Mouse (Mus musculus) neural tube, embryonic 14.5 days (tissue): Measurements from ENCODE around the gene Pls1. TPM values are rescaled to one million over a fixed set of nuclear protein-coding genes. Genes with fewer than 3 reads are reported as not detected.

Experiments
- ATAC-seq: fragments of 200-750 bp; cut with Nextera tagmentation; 2 replicates; pipeline ENCODE4 v1.8.0; 2017; ENCODE audit warnings: low read depth, mild to moderate bottlenecking, moderate TSS enrichment, moderate library complexity
- H3K27ac ChIP-seq: fragments of 300-500 bp; sonication (generic); 2 replicates; pipeline ENCODE4 v1.5.1; 2014; ENCODE audit warnings: low read depth, mild to moderate bottlenecking, control low read depth, low read length, moderate library complexity, mixed read lengths
- H3K27me3 ChIP-seq: fragments of 300-500 bp; sonication (generic); 2 replicates; pipeline ENCODE4 v1.6.1; 2014; ENCODE audit warnings: low read length; ENCODE audit not compliant: control insufficient read depth, insufficient read depth
- H3K36me3 ChIP-seq: fragments of 300-500 bp; sonication (generic); 2 replicates; pipeline ENCODE4 v1.6.1; 2014; ENCODE audit warnings: low read length, mixed read lengths; ENCODE audit not compliant: control insufficient read depth, insufficient read depth
- H3K4me1 ChIP-seq: fragments of 300-500 bp; sonication (generic); 2 replicates; pipeline ENCODE4 v1.6.1; 2014; ENCODE audit warnings: low read length; ENCODE audit not compliant: control insufficient read depth, insufficient read depth
- H3K4me2 ChIP-seq: fragments of 300-500 bp; sonication (generic); 2 replicates; pipeline ENCODE4 v1.6.1; 2014; ENCODE audit warnings: mild to moderate bottlenecking, low read depth, low read length, control low read depth
- H3K4me3 ChIP-seq: fragments of 300-500 bp; sonication (generic); 2 replicates; pipeline ENCODE4 v1.5.1; 2014; ENCODE audit warnings: low read depth, low read length, control low read depth, mixed read lengths
- H3K9ac ChIP-seq: fragments of 300-500 bp; sonication (generic); replicated peaks from 2 replicates; pipeline ENCODE4 v1.6.1; 2014; ENCODE audit warnings: low read depth, mild to moderate bottlenecking, control low read depth, low read length, mixed read lengths
- H3K9me3 ChIP-seq: fragments of 300-500 bp; sonication (generic); 2 replicates; pipeline ENCODE4 v1.6.1; 2016; ENCODE audit warnings: low read length; ENCODE audit not compliant: control insufficient read depth
- WGBS: fragments of 180-500 bp; shearing (Covaris S2); extraction: QIAGEN DNeasy Blood & Tissue Kit; methylation state at CpG from one replicate; pipeline ENCODE4 v1.1.7; 2014; 5-methylcytosine and 5-hydroxymethylcytosine counted together
- polyA plus RNA-seq: library from polyadenylated mRNA; unstranded; fragments of >200 nt; fragmentation: Nextera tagmentation; extraction: Ambion mirVana; gene quantifications from 2 replicates; pipeline ENCODE4 v1.2.1, GENCODE M21; 2014

Gene Pls1
- polyA plus RNA-seq, 1 experiment from 2014 or later: 1.3 TPM

DNA sequence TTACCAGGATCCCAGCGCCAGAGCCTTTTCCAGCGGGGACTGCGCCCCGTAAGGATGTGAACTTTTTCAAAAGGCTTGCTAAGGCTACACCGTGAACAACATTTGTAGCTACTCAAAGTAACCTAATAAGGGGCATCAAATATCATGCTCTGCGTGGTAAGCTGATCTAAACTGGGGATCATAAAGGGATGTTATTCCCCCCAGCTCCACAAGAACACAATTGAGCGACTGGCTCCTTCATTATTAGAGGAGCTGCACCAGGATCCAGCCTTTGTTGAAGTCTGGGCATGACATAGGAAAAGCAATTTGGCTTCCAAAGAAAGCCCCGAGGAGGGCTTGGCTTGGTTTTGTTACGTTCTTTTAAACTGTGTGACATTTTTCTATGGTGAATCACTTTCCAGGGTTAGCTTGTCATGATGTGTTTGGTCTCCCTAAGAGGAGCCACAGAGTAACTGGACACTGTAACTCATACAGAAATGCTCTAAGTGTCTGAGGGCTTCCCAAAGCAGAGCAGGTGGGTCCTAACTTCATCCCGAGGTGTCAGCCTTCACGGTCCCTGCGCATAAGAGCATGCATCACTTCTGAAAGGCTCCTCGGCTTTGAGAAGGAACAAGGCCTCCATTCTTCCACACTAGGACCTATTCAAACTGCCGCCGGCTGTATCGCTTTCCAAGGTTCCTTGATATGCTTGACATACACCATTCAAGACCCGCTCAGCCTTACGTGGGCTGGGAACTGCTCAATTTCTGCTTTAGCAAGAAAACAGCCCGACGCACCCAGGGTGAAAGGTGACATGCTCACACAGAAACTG lies 31.2 kb downstream of the Pls1 start:
- no peak; the same call in 1 of the 2 replicates for ATAC-seq
- H3K4me2 ChIP-seq: no peak overlapping the region
- H3K36me3 ChIP-seq: no peaks in the 10 kb centered on the region
- H3K4me3 ChIP-seq: no peak overlapping the region
- no peak overlapping the region for H3K27ac ChIP-seq
- WGBS: 26% methylated on average over 20 of the region's 20 CpGs
- no peaks in the 10 kb centered on the region for H3K9me3 ChIP-seq
- H3K9ac ChIP-seq: no peak overlapping the region
- H3K27me3 ChIP-seq: no peaks in the 10 kb centered on the region
- no peaks in the 10 kb centered on the region for H3K4me1 ChIP-seq

DNA sequence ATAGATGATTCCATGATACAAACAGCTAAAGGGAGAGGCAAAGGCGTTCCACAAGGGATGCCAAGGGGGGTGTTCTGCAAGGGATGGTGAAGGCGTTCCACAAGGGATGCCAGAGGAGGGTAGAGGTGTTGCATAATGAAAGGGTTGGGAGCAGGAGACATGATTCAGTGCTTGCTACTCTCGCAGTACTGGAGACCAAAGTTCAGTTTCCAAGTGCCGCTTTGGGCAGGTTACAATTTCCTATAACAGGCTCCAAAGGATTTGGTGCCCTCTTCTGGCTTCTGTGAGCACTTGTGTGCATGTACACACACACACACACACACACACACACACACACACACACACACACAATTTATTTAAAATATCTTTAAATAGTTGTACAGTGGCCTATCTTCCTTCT lies 33.3 kb downstream of the Pls1 start:
- ATAC-seq: no peak
- 97% methylated on average over 4 of the region's 4 CpGs for WGBS
- H3K9me3 ChIP-seq: no peaks in the 10 kb centered on the region

DNA sequence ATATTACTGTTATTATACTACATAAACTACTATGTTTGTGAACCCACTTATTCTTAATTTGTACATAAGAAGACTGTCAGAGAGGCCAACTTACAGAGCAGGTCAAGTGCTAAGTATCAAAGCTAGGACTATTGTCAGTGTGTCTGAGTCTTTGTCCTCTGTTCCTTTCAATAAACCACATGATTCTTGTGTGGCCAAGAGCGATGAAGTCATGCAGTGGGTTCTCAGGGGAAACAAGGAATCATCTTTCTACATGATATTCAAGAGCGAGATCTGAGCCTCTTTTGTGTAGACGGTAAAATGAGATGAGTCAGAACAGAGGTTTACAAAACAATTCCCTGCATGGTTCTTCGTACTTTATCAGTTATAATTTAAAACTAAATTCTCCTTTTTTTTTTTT lies 35.5 kb downstream of the Pls1 start:
- H3K27me3 ChIP-seq: no peaks in the 10 kb centered on the region
- WGBS: 78% methylated on average over 4 of the region's 4 CpGs
- no peak overlapping the region for H3K4me2 ChIP-seq
- no peak overlapping the region for H3K9ac ChIP-seq
- H3K9me3 ChIP-seq: no peaks in the 10 kb centered on the region
- no peak overlapping the region for H3K27ac ChIP-seq
- no peaks in the 10 kb centered on the region for H3K4me1 ChIP-seq
- H3K4me3 ChIP-seq: no peak overlapping the region
- no peaks in the 10 kb centered on the region for H3K36me3 ChIP-seq
- ATAC-seq: no peak

More for the DNA sequence above, 33.3 kb downstream of the Pls1 start:
- Histone ChIP-seq H3K4me3 (no peak overlapping the region), H3K4me2 (no peak overlapping the region), H3K36me3 (no peaks in the 10 kb centered on the region), H3K27ac (no peak overlapping the region), H3K4me1 (no peaks in the 10 kb centered on the region), H3K9ac (no peak overlapping the region), H3K27me3 (no peaks in the 10 kb centered on the region)

- H3K9ac ChIP-seq: no peak overlapping the region
- no peak for ATAC-seq
- WGBS: 79% methylated on average over 12 of the region's 12 CpGs
- H3K27me3 ChIP-seq: no peaks in the 10 kb centered on the region
- no peak overlapping the region for H3K4me3 ChIP-seq
- no peaks in the 10 kb centered on the region for H3K36me3 ChIP-seq
- H3K9me3 ChIP-seq: no peaks in the 10 kb centered on the region
- H3K4me1 ChIP-seq: no peaks in the 10 kb centered on the region
- H3K4me2 ChIP-seq: no peak overlapping the region
- no peak overlapping the region for H3K27ac ChIP-seq
These were observed 39.7 kb downstream of the Pls1 start for GRCm38 (mm10) chr9:95805449-95805848.

- no peak overlapping the region for H3K9ac ChIP-seq
- no peak for ATAC-seq
- H3K9me3 ChIP-seq: no peaks in the 10 kb centered on the region
- H3K4me2 ChIP-seq: no peak overlapping the region
- H3K27ac ChIP-seq: no peak overlapping the region
- H3K4me3 ChIP-seq: no peak overlapping the region
- no peaks in the 10 kb centered on the region for H3K36me3 ChIP-seq
- WGBS: 95% methylated on average over 3 of the region's 3 CpGs
- H3K4me1 ChIP-seq: no peaks in the 10 kb centered on the region
- H3K27me3 ChIP-seq: no peaks in the 10 kb centered on the region
These were observed 41.3 kb downstream of the Pls1 start for GRCm38 (mm10) chr9:95803783-95804182.

DNA sequence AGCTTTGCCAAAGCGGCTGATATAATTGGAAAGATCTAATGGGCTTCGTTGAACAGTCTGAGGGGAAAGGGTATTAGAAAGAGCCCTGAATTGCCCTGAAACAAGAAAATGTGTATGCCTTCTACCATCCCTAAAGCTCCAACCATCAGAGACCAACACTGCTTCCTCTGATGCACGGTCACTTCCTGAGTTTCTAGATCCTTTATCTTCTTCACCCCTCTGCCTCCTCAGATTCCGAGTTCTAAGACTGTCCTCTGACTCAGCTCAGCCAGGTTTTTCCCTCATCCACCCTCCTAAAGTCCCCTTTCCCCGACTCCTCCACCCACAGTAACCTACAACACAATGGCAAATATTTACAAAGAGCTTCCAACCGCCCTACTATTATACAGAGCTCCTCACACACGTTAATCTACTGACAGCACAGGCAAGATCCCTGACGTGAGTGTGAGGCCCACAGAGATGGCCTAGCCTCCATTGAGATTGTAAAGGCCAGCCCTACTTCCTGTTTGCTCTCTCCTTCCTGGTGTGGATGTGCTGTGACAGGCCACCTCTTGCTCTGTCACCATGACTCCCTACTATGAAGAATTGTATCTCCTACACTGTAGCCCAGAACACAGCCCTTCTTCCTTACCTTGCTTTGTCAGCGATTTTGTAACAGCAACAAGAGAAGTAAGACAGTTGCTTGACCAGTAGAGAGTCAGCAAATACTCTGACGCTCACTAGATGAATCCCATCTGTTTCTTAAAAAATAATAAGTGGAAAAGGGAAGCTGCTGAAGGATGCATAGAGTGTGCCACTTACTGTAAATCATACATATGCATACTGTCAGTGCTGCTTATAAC lies 43.3 kb downstream of the Pls1 start:
- Histone ChIP-seq H3K4me3 (no peak overlapping the region), H3K9me3 (no peaks in the 10 kb centered on the region), H3K36me3 (no peaks in the 10 kb centered on the region), H3K27ac (no peak overlapping the region), H3K4me2 (no peak overlapping the region), H3K4me1 (no peaks in the 10 kb centered on the region), H3K27me3 (no peaks in the 10 kb centered on the region), H3K9ac (no peak overlapping the region)
- ATAC-seq: no peak
- WGBS: 74% methylated on average over 10 of the region's 10 CpGs

DNA sequence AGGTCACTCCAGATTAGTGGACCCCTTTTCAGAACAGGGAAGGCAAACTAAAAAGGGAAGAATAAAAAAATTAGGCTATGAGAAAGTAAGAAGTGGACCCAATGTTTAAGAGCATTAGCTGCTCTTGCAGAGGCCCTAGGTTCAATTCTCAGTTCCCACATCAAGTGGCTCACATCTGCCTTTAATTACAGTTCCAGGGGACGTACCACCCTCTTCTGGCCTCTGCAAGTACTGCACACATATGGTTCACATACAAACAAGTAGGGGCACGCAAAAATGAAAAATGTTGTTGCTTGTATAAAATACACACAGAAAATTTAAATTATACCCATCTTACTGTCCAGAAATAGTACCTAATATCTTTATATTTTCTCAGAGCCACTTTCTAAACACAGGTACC lies 48.8 kb downstream of the Pls1 start:
- Histone ChIP-seq H3K9ac (no peak overlapping the region), H3K27me3 (no peaks in the 10 kb centered on the region), H3K36me3 (no peaks in the 10 kb centered on the region), H3K4me1 (no peaks in the 10 kb centered on the region), H3K4me3 (no peak overlapping the region), H3K4me2 (no peak overlapping the region), H3K9me3 (no peaks in the 10 kb centered on the region), H3K27ac (no peak overlapping the region)
- ATAC-seq: no peak
- WGBS: 91% methylated on average over 2 of the region's 2 CpGs

DNA sequence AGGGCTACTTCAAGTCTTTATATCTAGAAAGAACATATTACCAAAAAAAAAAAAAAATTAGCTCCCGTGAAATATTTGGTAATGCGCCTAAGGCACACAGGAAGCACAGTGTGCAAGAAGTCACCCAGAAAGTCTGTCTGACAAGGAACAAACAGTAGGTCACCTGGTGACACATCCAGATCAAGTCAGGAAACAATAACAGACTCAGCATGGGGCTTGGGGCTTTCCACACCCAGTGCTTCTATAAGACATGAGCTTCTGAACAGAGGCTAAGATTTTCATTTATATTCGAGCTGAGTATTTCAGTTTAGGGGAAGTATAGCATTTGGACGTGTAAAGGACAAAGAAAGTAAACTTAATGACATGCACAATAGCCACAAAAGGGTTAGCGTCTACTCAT lies 49.3 kb downstream of the Pls1 start:
- no peak overlapping the region for H3K4me3 ChIP-seq
- 70% methylated on average over 5 of the region's 5 CpGs for WGBS
- no peak overlapping the region for H3K4me2 ChIP-seq
- no peak overlapping the region for H3K9ac ChIP-seq
- no peak for ATAC-seq
- no peaks in the 10 kb centered on the region for H3K4me1 ChIP-seq
- H3K9me3 ChIP-seq: no peaks in the 10 kb centered on the region
- H3K36me3 ChIP-seq: no peaks in the 10 kb centered on the region
- no peaks in the 10 kb centered on the region for H3K27me3 ChIP-seq
- no peak overlapping the region for H3K27ac ChIP-seq
